Mouse (Mus musculus) heart, embryonic 10.5 days (tissue): Measurements from ENCODE around the gene Ing4. TPM values are rescaled to one million over a fixed set of nuclear protein-coding genes. Genes with fewer than 3 reads are reported as not detected.

Experiments
- DNase-seq: peaks from one replicate; pipeline ENCODE4 v3.0.0-alpha.2; 2017; ENCODE audit warnings: low spot score
- H3K27ac ChIP-seq: fragments of 300-500 bp; sonication (generic); 2 replicates; pipeline ENCODE4 v1.5.1; 2016; ENCODE audit warnings: mild to moderate bottlenecking
- H3K27me3 ChIP-seq: fragments of 300-500 bp; sonication (generic); 2 replicates; pipeline ENCODE4 v1.6.1; 2016; ENCODE audit warnings: mild to moderate bottlenecking; ENCODE audit not compliant: poor library complexity, insufficient read depth, severe bottlenecking
- H3K36me3 ChIP-seq: fragments of 300-500 bp; sonication (generic); 2 replicates; pipeline ENCODE4 v1.6.1; 2016; ENCODE audit warnings: mild to moderate bottlenecking, moderate library complexity
- H3K4me1 ChIP-seq: fragments of 300-500 bp; sonication (generic); 2 replicates; pipeline ENCODE4 v1.6.1; 2016; ENCODE audit warnings: mild to moderate bottlenecking
- H3K4me3 ChIP-seq: fragments of 300-500 bp; sonication (generic); 2 replicates; pipeline ENCODE4 v1.5.1; 2016; ENCODE audit warnings: mild to moderate bottlenecking, moderate library complexity
- H3K9me3 ChIP-seq: fragments of 300-500 bp; sonication (generic); 2 replicates; pipeline ENCODE4 v1.6.1; 2016; ENCODE audit warnings: mild to moderate bottlenecking, moderate library complexity
- WGBS: fragments of 180-500 bp; shearing (Covaris S2); methylation state at CpG from one replicate; pipeline ENCODE4 v1.1.7; 2016; 5-methylcytosine and 5-hydroxymethylcytosine counted together
- polyA plus RNA-seq: library from polyadenylated mRNA; unstranded; fragments of >200 nt; fragmentation: Nextera tagmentation; extraction: Ambion mirVana; gene quantifications from 2 replicates; pipeline ENCODE4 v1.2.1, GENCODE M21; 2016

The Ing4 gene
- polyA plus RNA-seq, 1 experiment from 2014 or later, result 84.5 TPM

- H3K4me1 ChIP-seq, result peaks cover 16% of the 10 kb centered on the region
- WGBS, result 86% methylated on average over 7 of the region's 7 CpGs
- no peak overlapping the region for H3K27ac ChIP-seq
- no peaks in the 10 kb centered on the region for H3K36me3 ChIP-seq
- H3K9me3 ChIP-seq, result no peaks in the 10 kb centered on the region
- no peak overlapping the region for H3K4me3 ChIP-seq
- peaks cover 27% of the 10 kb centered on the region; the same call in 1 of the 2 replicates for H3K27me3 ChIP-seq
- no peak for DNase-seq
These were observed 43.3 kb downstream of the Ing4 start for GRCm38 (mm10) chr6:125082801-125083386.

GRCm38 (mm10) chr6:125084424-125084823 is 44.9 kb downstream of the Ing4 start:
- no peak overlapping the region for H3K4me3 ChIP-seq
- H3K36me3 ChIP-seq, result no peaks in the 10 kb centered on the region
- peaks cover 27% of the 10 kb centered on the region for H3K4me1 ChIP-seq
- peaks cover 27% of the 10 kb centered on the region; the same call in 1 of the 2 replicates for H3K27me3 ChIP-seq
- peak overlapping the region; percentile 42; the same call in 1 of the 2 replicates for H3K27ac ChIP-seq
- no peaks in the 10 kb centered on the region for H3K9me3 ChIP-seq
- 11% methylated on average over 4 of the region's 4 CpGs for WGBS
- no peak for DNase-seq

- WGBS, result 83% methylated on average over 3 of the region's 3 CpGs
These were observed 48.4 kb downstream of the Ing4 start for GRCm38 (mm10) chr6:125087937-125088336.

GRCm38 (mm10) chr6:125088561-125089321 is 49.2 kb downstream of the Ing4 start:
- peak overlapping the region; percentile 48 for H3K4me3 ChIP-seq
- WGBS, result 5% methylated on average over 20 of the region's 20 CpGs

More at GRCm38 (mm10) chr6:125087937-125088336, 48.4 kb downstream of the Ing4 start:
- Histone ChIP-seq H3K4me3 (no peak overlapping the region), H3K36me3 (no peaks in the 10 kb centered on the region), H3K27me3 (peaks cover 7% of the 10 kb centered on the region; the same call in 1 of the 2 replicates), H3K4me1 (peaks cover 34% of the 10 kb centered on the region), H3K27ac (peak overlapping the region; percentile 90), H3K9me3 (no peaks in the 10 kb centered on the region)
- no peak for DNase-seq

GRCm38 (mm10) chr6:125089521-125090321 is 50.2 kb downstream of the Ing4 start:
- Histone ChIP-seq H3K4me3 (peak overlapping the region; percentile 48), H3K27me3 (no peaks in the 10 kb centered on the region), H3K9me3 (no peaks in the 10 kb centered on the region), H3K36me3 (no peaks in the 10 kb centered on the region), H3K4me1 (peaks cover 26% of the 10 kb centered on the region), H3K27ac (peak overlapping the region; percentile 90)
- DNase-seq, result peak; percentile 92
- 4% methylated on average over 15 of the region's 15 CpGs for WGBS

More at GRCm38 (mm10) chr6:125088561-125089321, 49.2 kb downstream of the Ing4 start:
- Histone ChIP-seq H3K9me3 (no peaks in the 10 kb centered on the region), H3K27me3 (no peaks in the 10 kb centered on the region), H3K4me1 (peaks cover 32% of the 10 kb centered on the region), H3K36me3 (no peaks in the 10 kb centered on the region), H3K27ac (peak overlapping the region; percentile 90)
- DNase-seq, result peak; percentile 94

GRCm38 (mm10) chr6:125090341-125091085 is 51.0 kb downstream of the Ing4 start:
- WGBS, result 57% methylated on average over 10 of the region's 10 CpGs

GRCm38 (mm10) chr6:125092372-125092771 is 52.8 kb downstream of the Ing4 start:
- Histone ChIP-seq H3K4me3 (no peak overlapping the region), H3K9me3 (no peaks in the 10 kb centered on the region), H3K36me3 (no peaks in the 10 kb centered on the region), H3K27me3 (no peaks in the 10 kb centered on the region), H3K4me1 (peaks cover 41% of the 10 kb centered on the region), H3K27ac (peak overlapping the region; percentile 42; the same call in 1 of the 2 replicates)
- no peak for DNase-seq
- WGBS, result 85% methylated on average over 5 of the region's 5 CpGs

More at GRCm38 (mm10) chr6:125090341-125091085, 51.0 kb downstream of the Ing4 start:
- peaks cover 34% of the 10 kb centered on the region for H3K4me1 ChIP-seq
- H3K36me3 ChIP-seq, result no peaks in the 10 kb centered on the region
- DNase-seq, result no peak
- H3K4me3 ChIP-seq, result peak overlapping the region; percentile 48
- peak overlapping the region; percentile 90 for H3K27ac ChIP-seq
- H3K27me3 ChIP-seq, result no peaks in the 10 kb centered on the region
- no peaks in the 10 kb centered on the region for H3K9me3 ChIP-seq

- Histone ChIP-seq H3K4me3 (no peak overlapping the region), H3K9me3 (no peaks in the 10 kb centered on the region), H3K36me3 (peaks cover 19% of the 10 kb centered on the region), H3K27ac (peak overlapping the region; percentile 98; the same call in 1 of the 2 replicates), H3K27me3 (no peaks in the 10 kb centered on the region), H3K4me1 (peaks cover 50% of the 10 kb centered on the region)
- DNase-seq, result no peak
- WGBS, result 66% methylated on average over 3 of the region's 3 CpGs
These were observed 55.3 kb downstream of the Ing4 start for GRCm38 (mm10) chr6:125094843-125095242.

GRCm38 (mm10) chr6:125095391-125096278 is 56.1 kb downstream of the Ing4 start, which contains the start of gene Chd4:
Gene Chd4, plus strand, starts transcription at chr6:125095981.
- Histone ChIP-seq H3K36me3 (peaks cover 27% of the 10 kb centered on the region), H3K27ac (peak within 1 kb of the TSS; percentile 98), H3K27me3 (no peaks in the 10 kb centered on the region), H3K4me3 (peak within 1 kb of the TSS; percentile 98), H3K4me1 (peaks cover 50% of the 10 kb centered on the region), H3K9me3 (no peaks in the 10 kb centered on the region)
- WGBS, result 2% methylated on average over 45 of the region's 45 CpGs
- peak; percentile 96 for DNase-seq

- under 1% methylated on average over 18 of the region's 32 CpGs for WGBS
- H3K4me3 ChIP-seq, result peak overlapping the region; percentile 98
- H3K27ac ChIP-seq, result peak overlapping the region; percentile 98
- no peak for DNase-seq
- H3K27me3 ChIP-seq, result no peaks in the 10 kb centered on the region
- H3K9me3 ChIP-seq, result no peaks in the 10 kb centered on the region
- H3K4me1 ChIP-seq, result peaks cover 54% of the 10 kb centered on the region
- peaks cover 33% of the 10 kb centered on the region for H3K36me3 ChIP-seq
These were observed 56.7 kb downstream of the Ing4 start for GRCm38 (mm10) chr6:125096279-125096596.

GRCm38 (mm10) chr6:125096597-125097345 is 57.2 kb downstream of the Ing4 start:
- DNase-seq, result no peak
- Histone ChIP-seq H3K4me1 (peaks cover 59% of the 10 kb centered on the region), H3K27ac (peak overlapping the region; percentile 98), H3K27me3 (no peaks in the 10 kb centered on the region), H3K4me3 (peak overlapping the region; percentile 98), H3K9me3 (no peaks in the 10 kb centered on the region), H3K36me3 (peaks cover 38% of the 10 kb centered on the region)
- WGBS, result under 1% methylated on average over 42 of the region's 44 CpGs
